Mouse (Mus musculus) ES-Bruce4 (cell line): ENCODE results near the gene Hps5.

Experiments used
- CTCF ChIP-seq: IDR thresholded peaks from one replicate; pipeline ENCODE4 v1.8.1; 2011; ENCODE audit warnings: low read depth, low read length
- EP300 ChIP-seq: IDR thresholded peaks from 2 replicates; pipeline ENCODE4 v1.6.1; 2011; ENCODE audit warnings: low read depth, low read length; ENCODE audit not compliant: insufficient read depth
- POLR2A ChIP-seq: IDR thresholded peaks from one replicate; pipeline ENCODE4 v1.8.1; 2011; ENCODE audit warnings: low read length; ENCODE audit not compliant: insufficient read depth

- TF ChIP-seq CTCF (no peak), POLR2A (no peak), EP300 (no peak)
Measured at GRCm38 (mm10) chr7:46814012-46814411, 18.1 kb upstream of the Hps5 start.
